Mouse (Mus musculus): ENCODE data around the gene Galr2.

Gene Galr2

DNA sequence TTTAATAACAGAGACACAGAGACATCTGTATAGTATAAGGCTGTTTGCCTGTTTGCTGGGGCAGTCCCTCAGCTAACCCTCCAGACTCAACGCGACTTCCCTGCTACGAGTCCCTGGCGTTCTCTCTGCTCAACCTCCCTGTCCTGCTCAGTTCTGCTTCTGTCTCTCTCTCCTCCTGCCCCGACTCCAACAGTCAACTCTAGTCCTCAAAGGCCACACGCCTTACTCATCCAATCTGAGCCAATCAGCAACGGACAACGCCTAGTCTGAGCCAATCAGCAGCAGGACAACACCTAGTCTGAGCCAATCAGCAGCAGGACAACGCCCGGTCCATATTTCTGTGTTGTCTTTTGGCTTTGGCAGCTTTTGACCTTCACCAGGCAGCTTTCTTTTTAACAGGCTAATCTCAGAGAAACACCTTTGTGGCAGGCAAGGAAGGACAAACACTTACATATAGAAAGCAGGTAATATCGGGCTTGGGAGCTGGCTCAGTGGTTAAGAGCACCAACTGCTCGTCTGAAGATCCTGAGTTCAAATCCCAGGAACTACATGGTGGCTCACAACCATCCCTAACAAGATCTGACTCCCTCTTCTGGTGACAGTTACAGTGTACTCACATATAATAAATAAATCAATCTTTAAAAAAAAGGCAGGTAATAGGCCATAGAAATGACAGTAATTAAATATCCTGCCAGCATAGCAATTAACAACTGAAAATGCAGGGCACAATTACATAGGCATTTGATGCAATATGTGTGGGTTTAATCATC is 27.2 kb downstream of the Galr2 start:
- no peak for DNase-seq

DNA sequence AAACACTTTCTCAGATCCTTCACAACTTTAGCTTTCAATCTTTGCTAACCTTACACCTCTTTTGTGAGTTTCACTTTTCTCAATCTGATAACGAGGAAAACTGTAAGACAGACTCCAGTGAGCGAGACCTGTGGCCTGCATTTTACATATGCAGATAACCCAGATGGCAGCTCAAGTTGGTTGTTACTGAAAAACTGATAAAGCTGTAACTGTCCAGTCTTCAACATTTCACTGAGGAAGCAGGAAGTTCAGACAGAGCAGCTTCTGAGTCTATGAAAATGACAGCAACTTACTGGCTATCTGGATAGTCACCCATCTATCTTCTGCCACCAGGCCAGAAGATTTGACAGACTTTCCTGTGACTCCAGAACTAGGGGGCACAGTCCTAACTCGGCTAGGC is 28.9 kb downstream of the Galr2 start:
- no peak for DNase-seq

DNA sequence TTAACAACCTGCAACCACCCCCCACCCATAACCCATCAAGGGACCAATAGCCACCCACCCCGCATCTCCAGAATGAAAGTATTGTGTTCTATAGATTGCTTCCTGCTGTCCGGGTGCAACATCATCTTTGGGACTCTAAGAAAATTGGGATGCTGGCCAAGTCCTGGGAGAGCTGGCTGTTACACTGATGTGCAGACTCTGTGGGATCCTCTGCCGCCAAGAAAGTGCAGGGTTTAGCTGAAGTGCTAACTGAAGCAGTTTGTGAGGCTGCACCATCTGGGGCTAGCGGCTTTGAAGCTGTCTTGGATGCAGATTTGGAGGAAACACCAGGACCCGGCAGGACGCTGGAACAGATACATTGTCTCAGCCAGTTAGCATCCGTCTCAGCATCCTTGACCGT is 30.4 kb downstream of the Galr2 start:
- no peak for DNase-seq

DNA sequence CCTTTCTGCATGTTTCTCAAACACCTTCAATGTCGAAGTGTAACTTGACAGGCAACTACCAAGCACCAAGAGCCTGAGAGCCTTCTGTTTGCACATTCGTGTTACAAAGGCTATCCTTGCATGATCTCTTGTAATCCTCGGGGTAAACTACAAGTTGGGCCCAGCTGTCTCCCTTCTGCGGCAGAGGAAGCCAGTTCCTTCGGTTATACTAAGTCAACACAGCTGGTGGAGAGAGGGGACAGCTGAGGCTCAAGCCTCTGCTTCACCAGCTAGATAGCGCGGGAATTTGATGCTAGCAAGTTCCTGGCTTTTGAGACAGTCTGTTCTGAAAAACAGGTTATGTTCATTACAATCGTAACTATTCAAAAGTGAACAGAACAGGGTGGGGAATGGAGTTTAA is 31.6 kb downstream of the Galr2 start:
- DNase-seq = no peak

DNA sequence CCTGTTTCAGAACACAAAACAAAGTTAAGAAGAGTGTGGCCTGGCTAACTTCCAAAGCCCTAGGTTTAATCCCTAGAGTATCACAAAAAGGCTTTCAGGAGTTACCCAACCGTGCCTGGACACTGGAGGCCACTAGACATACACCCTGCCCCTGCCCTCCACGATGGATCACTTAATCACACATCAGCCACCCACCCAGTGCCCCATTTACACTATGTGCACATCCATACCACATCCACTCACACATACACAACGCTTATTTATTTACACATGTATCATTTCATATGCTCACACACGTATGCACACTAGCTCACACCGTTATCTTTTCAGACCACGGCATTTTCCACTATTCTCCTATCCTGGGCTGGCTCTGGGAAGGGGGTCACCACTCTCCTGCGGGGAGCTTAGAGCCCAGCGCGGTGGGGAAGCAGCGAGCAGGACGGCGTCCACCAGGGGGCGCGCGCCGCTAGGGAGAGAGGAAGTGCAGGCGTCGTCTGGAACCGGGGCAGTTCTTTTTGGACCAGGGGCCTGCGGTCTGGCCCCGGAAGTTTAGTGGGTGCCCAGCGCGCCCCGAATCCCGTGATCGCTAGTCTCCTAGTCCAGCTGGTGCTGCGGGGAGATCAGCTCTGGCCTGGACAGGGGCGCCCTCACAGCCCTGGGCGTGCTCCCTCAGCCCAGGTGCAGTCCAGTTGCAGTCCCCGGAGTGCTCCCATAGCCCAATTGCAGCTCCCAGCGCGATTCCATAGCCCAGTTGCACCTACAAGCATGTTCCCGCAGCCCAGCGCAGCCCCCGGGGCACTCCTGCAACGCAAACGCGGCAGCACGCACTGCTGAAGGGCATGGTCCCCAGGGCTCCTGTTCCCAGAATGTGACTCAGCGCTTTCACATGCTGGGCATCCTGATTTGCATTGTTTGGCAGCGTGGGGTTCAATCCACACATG is 38.2 kb downstream of the Galr2 start:
- peak; percentile 59 to 62 for DNase-seq

DNA sequence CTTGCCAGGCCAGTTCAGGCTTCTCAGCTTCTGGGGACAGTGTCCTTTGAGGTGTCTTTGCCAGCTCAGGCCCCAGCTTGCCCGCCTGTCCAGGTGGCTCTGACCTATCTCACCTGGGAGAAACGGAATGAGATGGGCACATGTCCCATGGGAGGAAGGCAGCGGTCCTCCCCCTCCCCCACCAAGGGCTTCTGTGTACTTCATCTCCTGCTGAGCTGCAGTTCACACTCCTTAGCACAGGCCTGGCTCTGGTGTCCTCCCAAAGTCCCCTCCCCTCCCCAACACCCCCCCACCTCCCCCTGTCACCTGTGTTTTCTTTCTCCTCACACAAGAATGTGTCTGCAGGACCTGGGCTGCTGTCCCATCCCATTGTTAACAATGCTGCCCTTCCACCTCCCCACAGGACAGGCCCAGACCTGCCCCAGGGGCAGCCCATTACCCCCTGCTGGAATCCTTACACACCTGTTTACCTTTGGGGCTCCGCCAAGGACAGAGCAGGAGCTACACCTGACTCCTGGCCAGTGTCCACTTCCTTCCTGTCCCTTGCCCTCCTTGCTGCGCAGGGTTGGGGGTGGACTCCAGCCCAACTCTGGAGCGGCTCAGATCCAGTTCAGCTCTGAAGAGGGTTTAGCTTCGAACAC is 46.3 kb downstream of the Galr2 start:
- DNase-seq = no peak

DNA sequence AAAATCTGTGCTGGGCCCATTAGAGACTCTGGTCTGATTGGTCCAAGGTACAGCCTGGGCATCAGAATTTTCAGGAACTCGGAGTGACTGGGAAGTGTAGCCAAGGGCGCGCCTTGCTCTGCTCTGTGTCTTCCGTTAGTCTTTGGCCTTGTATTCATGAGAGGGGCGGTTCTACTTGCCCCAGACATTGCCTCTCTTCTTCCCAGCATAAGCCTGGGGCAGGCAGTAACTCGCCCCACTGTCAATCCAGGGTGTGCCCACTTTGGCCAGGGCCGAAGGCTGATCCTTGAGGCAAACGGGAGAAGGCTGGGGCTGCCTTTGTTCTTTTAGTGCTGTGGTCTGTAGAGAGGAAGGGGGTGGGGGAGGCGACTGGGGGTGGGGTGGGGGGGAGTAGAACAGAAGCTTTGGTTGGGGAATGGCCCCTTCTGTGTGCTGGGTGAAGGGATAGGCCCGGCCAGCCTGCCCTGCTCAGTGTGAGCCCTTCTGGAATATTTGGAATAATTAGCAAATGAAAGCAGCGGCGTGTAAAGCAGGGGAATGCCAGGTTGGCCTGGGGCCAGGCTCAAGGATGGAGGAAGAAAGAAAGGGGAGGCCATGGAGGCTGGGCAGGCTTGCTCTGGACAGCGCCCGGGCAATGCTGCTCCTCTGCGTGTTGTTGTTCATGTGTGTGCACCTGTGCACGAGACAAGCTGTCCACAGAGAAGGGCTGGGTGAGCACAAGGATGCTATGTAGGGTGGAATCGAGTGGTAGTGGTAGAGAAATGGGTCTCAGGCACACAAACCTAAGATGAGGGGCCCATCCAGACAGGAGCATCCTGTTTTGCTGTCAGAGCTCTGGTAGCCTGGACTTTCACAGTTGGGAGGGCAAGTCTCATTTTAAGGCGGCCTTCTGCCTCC is 48.8 kb downstream of the Galr2 start:
- no peak for DNase-seq

DNA sequence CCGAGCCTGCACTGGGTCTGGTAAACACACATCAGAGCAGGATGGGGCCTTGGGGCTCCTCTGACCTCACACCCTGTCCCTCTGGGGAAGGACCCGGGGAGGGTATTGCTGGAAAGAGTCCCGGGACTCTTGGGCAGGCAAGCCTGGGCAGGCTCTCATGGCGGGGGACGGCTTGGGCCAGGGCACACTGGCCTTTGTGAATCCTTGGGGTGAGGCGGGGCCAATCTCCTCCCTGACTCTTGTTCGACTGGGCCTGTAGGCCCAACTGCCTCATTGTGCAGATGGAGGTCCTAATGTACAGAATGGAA is 49.4 kb downstream of the Galr2 start:
- no peak for DNase-seq

DNA sequence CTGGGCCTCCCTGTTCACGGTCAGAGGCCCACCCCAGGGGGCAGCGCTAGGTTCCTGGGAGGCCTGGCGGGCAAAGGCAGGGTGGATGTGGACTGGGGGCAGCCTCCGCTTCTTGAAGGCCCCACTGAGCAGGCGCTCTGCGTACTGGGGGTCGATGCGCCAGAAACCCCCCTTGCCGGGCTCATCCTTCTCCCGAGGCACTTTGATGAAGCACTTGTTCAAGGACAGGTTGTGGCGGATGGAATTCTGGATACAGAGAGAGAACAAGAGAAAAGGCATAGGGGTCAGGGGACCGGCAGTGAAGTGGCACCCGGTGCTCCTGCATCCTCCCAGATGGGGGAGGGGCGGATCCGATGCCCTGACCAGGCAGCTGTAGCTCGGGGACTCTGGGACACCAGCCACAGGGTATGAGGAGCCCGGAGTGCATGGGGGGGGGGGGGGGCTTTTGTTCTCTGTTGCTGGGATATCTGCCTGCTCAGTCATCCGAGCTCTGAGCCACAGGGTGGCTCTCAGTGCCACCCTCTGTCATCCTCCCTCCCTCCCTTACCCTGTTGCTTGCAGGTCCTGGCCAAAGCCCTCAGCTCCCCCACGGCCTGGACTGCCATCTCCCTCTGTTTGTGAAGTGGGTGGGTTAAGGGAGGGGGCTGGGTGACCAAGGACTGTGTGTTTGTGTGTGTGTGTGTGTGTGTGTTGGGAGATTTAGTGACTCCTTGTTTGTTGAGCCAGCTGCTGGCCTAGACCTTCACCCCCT is 51.7 kb downstream of the Galr2 start:
- no peak for DNase-seq

DNA sequence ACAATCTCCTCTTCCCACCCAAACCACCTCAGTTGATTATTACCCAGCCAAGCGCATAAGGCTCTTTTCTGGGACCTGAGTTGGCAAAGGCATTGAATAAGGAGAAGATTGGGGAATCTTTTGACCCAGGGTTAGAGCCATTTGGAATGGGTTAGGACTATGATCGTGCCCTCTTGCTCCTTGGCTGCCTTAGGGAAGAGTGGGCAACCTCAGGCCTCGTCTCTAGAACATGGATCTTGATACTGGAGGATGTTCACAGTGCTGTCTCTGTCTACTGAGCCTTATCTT is 52.2 kb downstream of the Galr2 start:
- no peak for DNase-seq
